Mouse (Mus musculus) small intestine, adult 2 months (tissue): ENCODE measurements around the gene Hsd3b2.

Source experiments
- CTCF ChIP-seq: fragments of 200-500 bp; IDR thresholded peaks from 2 replicates; pipeline ENCODE4 v1.5.1; 2012; ENCODE audit warnings: low read depth, mild to moderate bottlenecking, control low read depth, inconsistent platforms, low read length, moderate library complexity, mixed read lengths; ENCODE audit not compliant: insufficient replicate concordance, insufficient read length; ENCODE audit errors: extremely low read depth
- POLR2A ChIP-seq: fragments of 200-500 bp; IDR thresholded peaks from 2 replicates; pipeline ENCODE4 v1.6.1; 2012; ENCODE audit warnings: low read depth, mild to moderate bottlenecking, control low read depth, inconsistent platforms, low read length, moderate library complexity

DNA sequence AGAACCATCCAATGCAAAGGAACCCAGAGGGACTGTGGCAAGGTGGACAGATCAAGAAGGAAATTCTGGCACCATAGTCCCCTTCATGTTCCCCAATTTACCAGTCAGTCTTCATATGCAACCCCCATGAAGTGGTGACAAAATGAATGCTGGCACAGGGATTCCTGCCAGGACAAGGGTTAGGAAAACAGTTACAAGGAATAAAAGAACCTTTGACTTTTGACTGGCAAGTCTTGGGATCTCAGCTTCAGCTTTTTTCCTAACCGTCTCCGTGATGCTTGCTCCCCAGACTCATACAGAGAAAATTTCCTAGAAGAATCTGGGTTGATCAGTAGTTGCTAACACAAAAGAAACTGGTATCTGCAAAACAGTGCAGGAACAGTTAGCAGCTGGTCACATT is 9.4 kb upstream of the Hsd3b2 start:
- TF ChIP-seq POLR2A, result no peak
- no peak for TF ChIP-seq CTCF
